Mouse (Mus musculus) embryo, embryonic 10.5 days (tissue): ENCODE data around the gene Zc3h4.

Experiments used
- DNase-seq: peaks from one replicate; pipeline ENCODE4 v3.0.0-alpha.2; 2015; ENCODE audit warnings: low spot score

The Zc3h4 gene

DNA sequence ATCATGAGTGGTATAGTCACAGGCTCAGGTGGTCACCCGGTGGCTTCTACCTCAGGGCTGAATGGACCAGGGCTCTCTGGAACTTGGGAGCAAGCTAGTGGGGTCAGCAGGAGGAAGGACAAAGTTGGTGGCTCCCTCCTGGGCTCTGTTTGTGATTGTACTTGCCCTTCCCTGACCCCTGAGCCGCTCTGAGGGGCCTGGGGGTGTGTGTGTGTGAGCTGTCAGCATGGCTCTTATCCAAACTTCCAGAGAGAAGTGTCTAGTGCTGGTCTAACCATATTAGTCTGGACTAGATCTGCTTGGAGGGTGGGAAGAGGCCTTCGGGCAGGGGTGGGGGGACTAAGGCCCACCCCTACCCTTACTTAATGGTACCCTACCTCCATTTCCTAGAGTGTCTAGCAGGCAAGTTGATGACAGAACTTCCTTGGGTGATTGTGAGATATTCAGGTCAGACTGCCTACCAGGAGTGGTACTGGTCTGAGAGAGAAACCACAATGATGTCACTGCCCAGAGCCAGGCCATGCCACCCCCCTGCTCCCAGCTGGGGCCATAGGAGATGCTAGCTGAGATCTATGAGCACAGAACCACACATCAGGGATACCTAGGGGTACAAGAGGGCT lies 32.8 kb downstream of the Zc3h4 start:
- no peak for DNase-seq

DNA sequence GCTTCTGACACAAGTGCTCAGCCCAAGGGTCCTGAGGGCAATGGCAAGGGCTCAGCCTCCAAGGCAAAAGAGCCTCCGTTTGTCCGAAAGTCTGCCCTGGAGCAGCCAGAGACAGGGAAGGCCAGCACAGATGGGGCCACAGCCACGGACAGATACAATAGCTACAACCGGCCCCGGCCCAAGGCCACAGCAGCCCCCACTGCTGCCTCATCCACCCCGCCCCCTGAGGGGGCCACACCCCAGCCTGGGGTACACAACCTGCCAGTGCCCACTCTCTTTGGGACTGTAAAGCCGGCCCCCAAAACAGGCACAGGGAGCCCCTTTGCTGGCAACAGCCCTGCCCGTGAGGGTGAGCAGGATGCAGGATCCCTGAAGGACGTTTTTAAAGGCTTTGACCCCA lies 34.4 kb downstream of the Zc3h4 start:
- no peak for DNase-seq

DNA sequence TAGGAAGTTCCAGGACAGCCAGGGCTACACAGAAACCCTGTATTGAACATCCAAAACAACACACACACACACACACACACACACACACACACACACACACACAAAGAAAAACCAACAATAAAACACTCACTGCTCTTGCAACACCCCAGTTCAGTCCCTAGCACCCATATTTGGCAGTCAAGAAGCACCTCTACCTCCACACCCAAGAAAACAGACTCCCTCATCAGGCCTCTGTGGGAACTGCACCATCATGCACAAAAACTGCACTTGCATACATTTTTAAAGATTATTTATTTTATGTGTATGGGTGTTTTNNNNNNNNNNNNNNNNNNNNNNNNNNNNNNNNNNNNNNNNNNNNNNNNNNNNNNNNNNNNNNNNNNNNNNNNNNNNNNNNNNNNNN lies 40.5 kb downstream of the Zc3h4 start:
- no peak for DNase-seq

DNA sequence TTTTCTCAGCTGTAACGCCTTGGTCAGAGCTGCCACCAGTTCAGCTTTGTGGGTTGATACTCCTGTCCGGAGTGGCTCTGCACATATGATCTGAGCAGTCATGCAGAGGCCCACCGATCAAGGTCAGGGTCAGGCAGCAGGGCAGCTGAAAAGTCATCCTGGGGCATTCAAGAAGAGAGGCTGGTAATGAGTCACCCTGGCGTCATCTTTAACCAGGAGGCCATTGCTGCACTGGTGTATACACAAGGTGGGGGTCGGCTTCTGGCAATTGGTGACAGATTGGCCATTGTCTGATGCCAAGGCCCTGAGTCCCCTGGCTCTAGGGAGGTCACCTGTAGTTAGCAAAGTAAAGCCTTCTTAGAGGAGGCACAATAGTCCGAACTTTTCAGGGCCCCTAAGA lies 50.9 kb downstream of the Zc3h4 start:
- DNase-seq: no peak

DNA sequence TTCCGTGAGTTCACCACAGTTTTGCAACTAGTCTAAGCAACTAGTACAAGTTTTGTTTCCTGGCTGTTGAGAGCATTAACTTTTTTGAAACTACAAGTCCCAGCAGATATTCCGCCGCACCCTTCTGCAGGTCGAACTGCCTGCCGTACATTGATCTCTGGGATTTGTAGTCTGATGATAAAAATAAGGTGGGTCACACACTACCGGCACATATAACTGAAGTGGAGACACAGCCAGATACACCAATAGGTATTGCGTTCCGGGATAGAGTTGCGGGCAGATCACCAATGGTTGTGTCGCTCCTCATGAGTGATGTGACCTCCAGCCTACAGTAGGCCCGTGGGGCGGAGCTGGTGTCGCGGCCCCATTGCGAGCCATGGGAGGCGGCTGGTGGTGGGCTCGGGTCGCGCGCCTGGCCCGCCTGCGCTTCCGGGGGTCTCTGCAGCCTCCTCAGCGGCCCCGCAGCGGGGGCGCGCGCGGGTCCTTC lies 51.9 kb downstream of the Zc3h4 start, which contains the start of gene Tmem160:
Gene Tmem160 (plus strand): TSS at position 193 of the 487 bp plus-strand sequence.
- DNase-seq: peak; percentile 93

DNA sequence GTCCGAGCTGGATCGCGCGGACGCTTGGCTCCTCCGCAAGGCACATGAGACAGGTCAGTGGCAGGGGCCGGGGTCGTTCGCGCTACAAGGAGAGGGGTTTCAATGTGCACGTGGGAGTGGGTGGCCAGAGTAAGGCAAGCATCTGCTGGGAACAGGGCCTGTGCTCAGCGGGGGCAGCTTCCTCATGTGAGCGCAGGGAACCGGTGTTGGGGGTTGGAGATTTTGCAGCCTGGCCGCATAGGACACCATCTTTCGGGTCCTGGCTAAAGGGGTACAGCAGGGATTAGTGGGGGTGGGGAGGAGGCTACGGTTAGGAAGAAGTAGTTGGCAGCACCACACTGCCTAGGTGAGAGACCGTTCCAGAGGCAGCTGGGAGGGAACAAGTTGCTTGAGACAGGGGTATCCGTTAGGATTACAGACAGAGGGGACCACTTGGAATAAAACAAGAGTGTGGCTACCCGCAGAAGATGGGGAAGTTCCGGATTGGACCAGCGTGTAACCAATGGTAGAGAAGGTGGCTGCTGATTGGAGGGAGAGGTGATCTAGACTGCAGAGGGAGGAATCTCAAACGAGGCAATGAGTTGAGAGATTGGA lies 52.5 kb downstream of the Zc3h4 start:
- DNase-seq: peak; percentile 85

DNA sequence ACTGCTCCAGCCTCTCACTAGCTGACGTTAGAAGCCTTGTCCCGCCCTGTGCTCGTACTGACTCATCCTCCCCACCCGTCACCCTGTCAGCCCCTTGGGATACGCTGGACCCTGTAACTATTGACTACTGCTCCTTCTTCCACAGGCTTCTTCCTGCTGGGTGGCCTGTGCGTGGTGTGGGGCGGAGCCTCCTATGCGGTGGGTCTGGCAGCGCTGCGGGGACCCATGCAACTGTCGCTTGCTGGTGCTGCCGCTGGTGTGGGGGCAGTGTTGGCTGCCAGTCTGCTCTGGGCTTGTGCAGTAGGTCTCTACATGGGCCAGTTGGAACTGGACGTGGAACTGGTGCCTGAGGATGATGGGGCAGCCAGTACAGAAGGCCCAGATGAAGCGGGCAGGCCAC lies 54.3 kb downstream of the Zc3h4 start:
- DNase-seq: no peak

DNA sequence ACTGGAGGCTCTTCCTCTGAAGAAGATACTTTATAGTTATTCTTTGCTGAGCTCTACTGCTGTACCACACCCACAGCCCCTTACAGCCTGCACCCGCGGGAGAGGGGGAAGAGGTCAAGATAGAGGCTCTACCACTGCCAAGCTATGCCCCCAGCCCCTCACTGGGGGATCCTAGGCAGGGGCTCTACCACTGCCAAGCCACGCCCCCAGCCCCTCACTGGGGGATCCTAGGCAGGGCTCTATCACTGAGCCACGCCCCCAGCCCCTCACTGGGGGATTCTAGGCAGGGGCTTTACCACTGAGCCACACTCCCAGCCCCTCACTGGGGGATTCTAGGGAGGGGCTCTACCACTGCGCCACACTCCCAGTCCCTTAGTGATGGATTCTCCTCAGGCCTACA lies 55.6 kb downstream of the Zc3h4 start:
- no peak for DNase-seq

DNA sequence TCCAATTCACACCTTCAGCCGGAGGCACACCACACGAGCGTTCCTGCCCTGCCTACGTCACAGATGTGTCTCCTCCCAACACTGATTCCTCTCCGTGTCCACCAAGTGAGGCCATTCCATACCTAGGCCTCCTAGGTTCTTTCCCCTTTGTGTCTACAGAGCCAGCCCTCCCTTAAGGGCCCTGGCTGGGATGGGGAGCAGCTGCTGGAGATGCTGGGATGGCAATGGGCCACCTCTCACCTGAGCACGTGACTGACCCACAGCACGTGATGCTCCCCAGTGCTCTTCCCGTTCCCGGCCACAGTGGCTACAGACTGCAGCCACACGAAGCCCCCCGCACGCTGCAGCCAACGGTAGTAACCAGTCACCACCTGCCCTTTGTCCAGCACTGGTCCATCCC lies 59.9 kb downstream of the Zc3h4 start:
- no peak for DNase-seq

DNA sequence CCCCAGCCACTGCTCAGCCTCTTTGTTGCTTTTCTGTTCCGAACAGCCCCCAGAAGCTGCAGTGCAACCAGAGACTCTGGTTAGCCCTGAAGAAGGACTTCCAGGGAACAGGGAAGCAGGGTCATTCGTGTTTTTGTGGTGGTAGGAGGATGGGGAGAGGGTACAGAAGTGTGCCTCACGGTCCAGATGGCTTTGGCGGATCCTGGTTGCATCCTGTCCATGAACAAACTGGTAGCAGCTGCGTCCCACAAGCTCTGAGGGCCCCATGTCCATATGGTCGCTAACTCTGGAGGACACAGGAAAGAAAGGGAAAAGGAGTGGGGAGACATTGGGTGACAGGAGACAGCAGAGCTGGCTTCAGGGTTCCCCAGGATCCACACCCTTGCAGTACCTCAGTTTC lies 60.4 kb downstream of the Zc3h4 start:
- no peak for DNase-seq

DNA sequence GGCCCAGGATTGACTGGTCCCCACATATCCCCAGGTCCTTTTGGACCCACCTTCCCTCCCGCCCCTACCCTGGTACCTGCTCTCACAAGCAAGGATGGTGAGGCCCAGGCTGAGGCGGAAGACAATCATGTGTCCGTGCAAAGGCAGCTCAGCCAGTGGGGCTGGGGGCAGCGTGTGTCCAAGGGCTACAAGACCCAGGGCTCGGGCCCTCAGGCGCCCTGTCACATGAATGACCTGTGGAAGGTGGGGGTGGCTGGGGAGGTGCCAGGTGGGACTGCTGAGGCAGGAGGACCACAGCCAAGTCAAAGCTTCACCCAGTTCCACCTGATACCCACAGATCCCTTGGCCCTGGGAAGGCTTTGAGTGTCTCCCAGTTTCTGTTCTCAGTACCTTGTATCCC lies 61.0 kb downstream of the Zc3h4 start:
- DNase-seq: no peak

DNA sequence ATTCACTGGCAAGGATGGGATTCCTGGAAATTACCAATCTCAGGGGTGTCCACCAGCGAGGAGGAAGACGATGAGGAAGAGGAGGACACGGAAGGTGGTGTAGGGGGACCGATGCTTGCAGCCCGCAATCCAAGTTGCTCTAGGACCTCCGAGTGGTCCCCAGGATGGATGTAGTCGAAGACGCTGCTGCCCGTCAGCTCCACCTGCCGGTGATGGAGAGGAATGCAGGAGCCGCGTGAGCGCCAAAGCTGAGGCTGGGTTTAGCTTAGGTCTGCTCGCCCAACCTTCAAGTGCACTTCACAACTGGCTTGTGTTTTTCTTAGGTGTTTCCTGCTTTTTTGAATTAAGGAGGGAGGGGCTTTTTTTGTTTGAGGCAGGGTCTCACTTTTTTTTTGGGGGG lies 62.5 kb downstream of the Zc3h4 start:
- peak; percentile 92 for DNase-seq

DNA sequence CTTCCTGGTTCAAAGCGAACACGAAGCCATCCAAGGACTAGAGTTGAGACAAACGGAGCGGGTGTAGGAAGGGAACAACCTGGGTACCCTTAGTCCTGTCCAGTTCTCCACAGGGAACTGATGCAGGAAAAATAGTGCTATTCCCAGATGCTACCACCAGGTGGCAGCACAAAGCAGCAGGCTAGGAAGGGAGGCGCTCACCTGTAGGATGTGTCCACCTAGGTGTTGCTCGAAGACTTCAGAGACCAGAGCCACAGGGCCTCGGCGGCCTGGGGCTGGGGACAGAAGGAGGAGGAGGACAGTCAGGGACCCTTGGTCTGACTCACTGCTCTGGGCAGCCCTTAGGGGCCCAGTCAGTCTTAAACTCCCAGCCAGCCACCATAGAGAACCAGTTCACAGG lies 64.5 kb downstream of the Zc3h4 start:
- DNase-seq: peak; percentile 77

DNA sequence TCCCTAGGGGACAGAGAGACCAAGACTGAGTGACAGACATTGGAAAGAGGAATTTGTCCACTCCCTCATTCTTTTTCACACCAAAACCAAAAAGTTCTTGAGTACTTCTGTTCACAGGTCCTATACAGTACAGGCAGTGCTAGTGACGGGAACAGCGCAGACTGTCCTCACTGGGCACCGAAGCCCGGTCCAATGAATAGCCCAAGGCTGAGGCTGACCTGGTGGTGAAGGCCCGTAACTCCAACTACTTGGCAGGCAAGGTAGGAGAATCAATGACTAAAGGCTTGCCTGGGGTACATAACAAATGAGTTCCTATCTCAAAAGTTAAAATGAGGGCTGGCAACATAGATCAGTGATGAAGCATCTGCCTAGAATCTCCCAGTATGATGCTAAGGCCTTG lies 64.9 kb downstream of the Zc3h4 start:
- no peak for DNase-seq

DNA sequence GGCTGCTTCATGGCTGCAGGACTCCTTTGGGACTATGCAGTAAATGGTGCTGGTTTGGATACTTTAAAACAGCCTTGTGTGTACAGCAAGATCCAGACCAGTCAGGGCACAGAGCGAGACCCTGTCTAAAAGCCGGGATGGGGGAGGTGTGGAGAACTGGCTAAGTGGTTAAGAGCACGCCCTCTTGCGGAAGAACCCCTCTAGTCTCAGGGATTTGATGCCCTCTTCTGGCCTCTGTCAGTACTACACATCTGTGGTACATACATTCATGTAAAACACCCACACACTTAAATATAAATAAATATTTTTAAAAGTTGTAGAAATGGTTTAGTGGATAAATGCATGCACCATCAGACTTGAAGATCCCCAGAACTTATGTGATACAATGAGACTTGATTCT lies 65.9 kb downstream of the Zc3h4 start:
- peak; percentile 58 for DNase-seq

DNA sequence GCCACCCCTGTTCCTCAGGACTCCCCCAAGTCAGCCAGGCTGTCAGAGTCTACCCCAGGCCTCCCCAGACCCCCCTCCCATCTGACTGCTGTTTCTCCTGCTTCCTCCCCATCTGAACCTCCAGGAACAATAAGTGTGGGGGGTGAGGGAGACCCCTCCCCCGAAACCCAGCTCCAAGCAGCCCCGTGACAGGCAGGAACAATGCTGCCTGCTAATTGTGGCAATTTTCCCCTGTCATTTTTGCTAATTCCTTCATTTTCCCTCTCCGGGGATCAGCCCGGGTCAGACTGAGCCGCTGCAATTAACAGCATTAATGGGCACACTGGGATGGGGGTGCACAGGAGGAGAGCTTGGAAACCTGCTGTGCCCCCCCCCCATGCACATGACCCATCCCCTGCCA lies 67.4 kb downstream of the Zc3h4 start:
- DNase-seq: no peak

DNA sequence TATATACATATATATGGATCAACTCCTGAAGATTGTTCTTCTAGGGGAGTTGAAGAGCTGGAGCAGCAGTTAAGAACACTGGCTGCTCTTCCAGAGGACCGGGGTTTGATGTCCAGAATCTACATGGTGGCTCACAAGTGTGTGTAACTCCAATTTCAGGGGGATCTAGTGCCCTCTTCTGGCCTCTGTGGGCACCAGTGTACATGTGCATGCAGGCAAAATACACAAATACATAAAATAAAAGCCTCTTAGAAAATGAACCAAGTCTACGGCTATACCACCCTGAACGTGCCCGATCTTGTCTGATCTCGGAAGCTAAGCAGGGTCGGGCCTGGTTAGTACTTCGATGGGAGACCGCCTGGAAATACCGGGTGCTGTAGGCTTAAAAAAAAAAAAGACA lies 70.8 kb downstream of the Zc3h4 start:
- DNase-seq: peak; percentile 68

DNA sequence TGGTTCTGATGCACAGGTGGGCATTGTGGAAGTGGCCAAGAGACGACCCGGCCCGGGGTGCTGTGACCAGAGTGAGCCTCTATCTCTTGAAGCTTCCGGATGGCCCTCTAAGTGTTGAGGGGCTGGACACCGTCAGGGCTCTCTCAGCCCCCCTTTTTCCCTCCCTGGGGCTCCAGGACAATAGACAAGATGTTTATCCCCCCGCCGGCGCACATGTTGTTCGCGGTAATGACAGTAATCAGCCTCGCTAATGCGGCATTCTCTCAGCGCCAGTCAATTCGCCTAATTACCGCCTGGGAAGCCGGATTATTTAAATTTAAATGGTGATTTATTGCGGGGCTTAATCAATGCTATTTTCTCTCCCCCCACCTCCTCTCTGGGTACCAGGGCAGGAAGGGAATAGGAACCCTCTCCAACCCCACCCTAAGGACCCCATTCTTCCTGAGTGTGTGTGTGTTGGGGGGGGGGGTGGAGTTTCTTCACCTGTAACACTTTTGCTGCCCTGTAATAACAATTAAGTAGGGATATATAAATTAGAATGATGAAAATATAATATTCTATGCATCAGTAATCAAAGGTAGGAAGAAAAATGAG lies 71.5 kb downstream of the Zc3h4 start:
- DNase-seq: no peak

DNA sequence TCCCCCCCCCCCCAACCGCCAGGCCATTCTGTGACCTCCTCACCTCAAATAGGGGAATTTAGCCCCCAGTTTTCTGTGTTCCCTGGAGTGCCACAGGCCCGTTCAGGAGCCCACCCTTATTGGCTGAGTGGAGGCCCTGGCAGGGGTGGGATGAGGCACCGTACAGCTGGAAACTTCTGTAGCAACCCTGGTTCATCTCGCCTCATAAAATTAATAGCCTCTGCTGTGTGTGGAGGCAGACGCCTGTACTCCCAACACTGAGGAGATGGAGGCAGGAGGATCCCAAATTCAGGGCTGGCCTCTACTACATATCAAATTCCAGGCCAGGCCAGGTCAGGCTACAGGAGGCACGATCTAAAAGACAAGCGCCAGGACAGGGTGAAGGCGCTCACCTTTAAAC lies 73.1 kb downstream of the Zc3h4 start:
- no peak for DNase-seq

DNA sequence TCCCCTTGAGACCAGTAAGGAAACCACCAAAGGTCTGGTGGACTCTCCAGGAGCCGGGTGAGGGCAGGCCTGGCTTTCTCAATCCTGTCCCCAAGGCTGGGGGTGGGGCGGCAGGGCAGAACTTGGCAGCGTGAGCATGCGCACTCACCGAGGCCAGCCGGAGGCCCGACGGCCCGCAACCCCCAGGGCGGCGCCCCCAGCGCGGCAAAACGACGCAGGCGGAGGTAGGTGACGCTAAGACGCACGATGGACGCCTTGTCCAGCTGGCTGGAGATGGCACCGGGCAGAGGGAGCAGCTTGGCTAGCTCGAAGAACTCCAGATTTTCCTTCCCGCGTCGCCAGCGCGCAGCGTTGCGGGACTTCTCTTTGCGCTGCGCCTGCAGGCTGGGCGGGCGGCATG lies 73.7 kb downstream of the Zc3h4 start:
- DNase-seq: peak; percentile 26

DNA sequence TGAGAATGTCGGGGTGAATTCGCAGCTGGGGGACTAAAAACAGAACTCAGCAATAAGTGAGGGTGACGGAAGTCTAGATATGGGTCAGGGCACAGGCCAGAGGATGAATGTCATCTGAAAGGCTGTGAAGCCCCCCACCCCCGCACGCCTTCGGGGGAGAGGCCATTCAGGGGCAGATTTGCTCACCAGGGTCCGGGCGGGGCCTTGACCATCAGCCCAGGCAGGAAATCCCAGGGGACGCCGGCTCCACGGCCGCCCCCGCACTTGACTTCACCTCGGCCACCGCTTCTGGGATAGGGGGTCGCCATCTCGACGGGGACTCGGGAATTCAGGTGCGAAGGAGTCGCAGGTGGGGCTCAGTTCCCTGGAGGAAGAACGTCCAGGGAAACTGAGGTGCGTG lies 74.6 kb downstream of the Zc3h4 start:
- no peak for DNase-seq

DNA sequence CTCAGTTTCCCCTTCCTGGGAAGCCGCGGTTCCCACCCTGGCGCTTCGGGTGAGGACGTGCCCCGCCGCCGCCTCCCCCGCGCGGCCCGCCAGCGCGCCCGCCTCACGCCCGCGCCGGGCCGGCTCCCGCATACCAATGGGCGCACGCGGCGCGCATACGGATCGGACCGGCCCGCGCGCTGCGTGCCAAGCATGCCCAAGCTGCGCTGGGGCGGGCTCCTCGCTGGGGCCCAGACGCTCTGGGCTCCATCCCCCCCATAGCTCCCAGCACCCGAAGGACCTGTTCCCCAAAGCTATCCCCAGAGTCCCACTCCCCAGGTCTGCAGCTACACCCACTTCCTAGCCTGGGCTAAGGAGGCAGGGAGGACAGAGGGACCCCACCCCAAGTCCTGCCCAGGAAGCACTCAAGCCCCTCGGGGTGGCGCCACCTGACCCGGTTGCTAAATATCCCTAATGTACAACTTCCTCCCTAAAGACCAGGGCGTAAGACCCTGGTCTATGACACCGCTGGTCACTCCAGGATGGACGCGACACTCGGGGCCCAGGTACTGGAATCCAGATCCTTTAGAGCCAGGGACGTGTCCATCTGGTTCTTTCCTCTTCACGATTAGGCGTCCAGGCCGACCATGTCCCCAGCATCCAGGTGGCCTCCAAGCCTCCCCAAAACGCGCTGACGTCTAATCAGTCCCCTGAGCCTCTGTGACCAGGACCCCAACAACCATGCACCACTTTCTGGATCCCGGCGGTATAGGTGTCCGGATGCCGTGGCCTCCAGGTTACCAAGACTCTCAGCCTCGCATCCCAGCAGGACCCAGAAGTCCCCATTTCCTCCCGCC lies 75.3 kb downstream of the Zc3h4 start:
- no peak for DNase-seq

DNA sequence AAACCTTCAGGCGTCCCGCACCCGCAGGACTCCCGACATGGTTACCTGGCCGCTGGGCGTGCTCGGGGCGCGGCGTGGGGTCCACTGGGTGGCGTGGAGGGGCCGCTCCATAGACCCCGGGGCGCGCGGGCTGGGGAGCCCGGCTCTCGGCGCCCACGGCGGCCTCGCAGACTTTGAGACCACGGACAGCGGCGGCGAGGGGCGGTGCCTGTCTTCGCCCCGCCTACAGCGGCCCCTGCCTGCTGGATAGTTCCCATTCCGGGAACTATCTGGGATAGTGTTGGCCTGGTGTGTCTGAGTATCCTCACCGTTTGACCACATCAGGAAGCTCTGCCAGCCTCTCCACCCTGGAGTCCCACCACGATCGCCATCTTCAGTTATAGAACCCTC lies 75.9 kb downstream of the Zc3h4 start:
- DNase-seq: peak; percentile 36
